Mouse (Mus musculus) ES-E14 (cell line): ENCODE results near the gene Man2b1. TPM values are rescaled to one million over a fixed set of nuclear protein-coding genes. Genes with fewer than 3 reads are reported as not detected.
A peak's percentile ranks its signal among the peaks of the same experiment; 100 is the strongest.

Source experiments
- DNase-seq: peaks from one replicate; pipeline ENCODE4 v3.0.0-alpha.2; 2013; ENCODE audit warnings: low read depth, low spot score
- H3K27ac ChIP-seq: 2 replicates; pipeline ENCODE4 v1.5.1; 2012; ENCODE audit warnings: low read depth, mild to moderate bottlenecking, low read length, moderate library complexity, mixed read lengths; ENCODE audit not compliant: poor library complexity, insufficient read depth, severe bottlenecking
- H3K36me3 ChIP-seq: 2 replicates; pipeline ENCODE4 v1.6.1; 2012; ENCODE audit warnings: mild to moderate bottlenecking, low read length, moderate library complexity, mixed read lengths; ENCODE audit not compliant: control insufficient read depth, poor library complexity, insufficient read depth, severe bottlenecking
- H3K4me1 ChIP-seq, 2 experiments: fragments of 150-350 bp in 1 of 2; sonication (generic) in 1 of 2; 2 replicates each; pipeline ENCODE4 v1.6.1; 2012; ENCODE audit warnings: low read length in 2 of 2, mild to moderate bottlenecking in 1 of 2, mixed read lengths in 1 of 2; ENCODE audit not compliant: control insufficient read depth in 2 of 2, insufficient read depth in 2 of 2, poor library complexity in 1 of 2
- H3K4me3 ChIP-seq, 2 experiments: fragments of 150-350 bp in 1 of 2; sonication (generic) in 1 of 2; 2 replicates each; pipeline ENCODE4 v1.5.1; 2012; ENCODE audit warnings: low read length in 2 of 2, low read depth in 1 of 2, mild to moderate bottlenecking in 1 of 2, mixed read lengths in 1 of 2; ENCODE audit not compliant: insufficient read depth in 1 of 2, poor library complexity in 1 of 2, severe bottlenecking in 1 of 2
- H3K9ac ChIP-seq: 2 replicates; pipeline ENCODE4 v1.6.1; 2012; ENCODE audit warnings: low read depth, mild to moderate bottlenecking, low read length, mixed read lengths; ENCODE audit not compliant: poor library complexity, insufficient read depth, severe bottlenecking
- H3K9me3 ChIP-seq: fragments of 150-350 bp; sonication (generic); 2 replicates; pipeline ENCODE4 v1.6.1; 2012; ENCODE audit warnings: low read depth, mild to moderate bottlenecking, low read length; ENCODE audit not compliant: control insufficient read depth, insufficient read depth
- CHD2 ChIP-seq: IDR thresholded peaks from 2 replicates; pipeline ENCODE4 v1.6.1; 2014; ENCODE audit warnings: mild to moderate bottlenecking, low read depth, low read length, inconsistent platforms
- HCFC1 ChIP-seq: IDR thresholded peaks from 2 replicates; pipeline ENCODE4 v1.6.1; 2012; ENCODE audit warnings: low read length, inconsistent platforms, borderline replicate concordance; ENCODE audit not compliant: insufficient read depth
- MAFK ChIP-seq: IDR thresholded peaks from 2 replicates; pipeline ENCODE4 v1.6.1; 2014; ENCODE audit warnings: mild to moderate bottlenecking, low read depth, low read length, inconsistent platforms; ENCODE audit not compliant: insufficient read depth
- ZC3H11A ChIP-seq: IDR thresholded peaks from 2 replicates; pipeline ENCODE4 v1.6.1; 2012; ENCODE audit warnings: low read depth, mild to moderate bottlenecking, inconsistent platforms, low read length, borderline replicate concordance
- ZNF384 ChIP-seq: IDR thresholded peaks from 2 replicates; pipeline ENCODE4 v1.6.1; 2012; ENCODE audit warnings: low read depth, low read length, inconsistent platforms
- in situ Hi-C, 2 experiments: fragments of 600-800 bp; cut with MboI; formaldehyde crosslinking; loops; one replicate each; pipeline ENCODE4 v1.15.1; 2025; ENCODE audit warnings: low sequenced_read_pairs in 2 of 2, inconsistent platforms in 1 of 2; ENCODE audit not compliant: unreplicated experiment in 2 of 2
- total RNA-seq: library from RNA; depleted of rRNA; stranded (reverse); fragments of 300-350 nt; gene quantifications from 2 replicates; pipeline ENCODE4 v1.2.3, GENCODE M21; 2012

Gene Man2b1
- total RNA-seq, 1 experiment: 40.2 TPM

GRCm38 (mm10) chr8:85062603-85063002, 20.5 kb upstream of the Man2b1 start:
- TF ChIP-seq MAFK: no peak
- TF ChIP-seq ZNF384: no peak
- no peak for TF ChIP-seq HCFC1
- no peak for TF ChIP-seq ZC3H11A
- no peak for TF ChIP-seq CHD2
- in situ Hi-C loops: no loop called here
- DNase-seq: no peak
- Histone ChIP-seq H3K9me3 (no peaks in the 10 kb centered on the region), H3K27ac (no peak overlapping the region), H3K4me3 (no peak overlapping the region), H3K36me3 (peaks cover 10% of the 10 kb centered on the region), H3K4me1 (peaks cover 0 to 3% of the 10 kb centered on the region in 2 experiments; a peak in 1 of 4 replicates), H3K9ac (no peak overlapping the region)

GRCm38 (mm10) chr8:85065213-85065612, 17.9 kb upstream of the Man2b1 start:
- no peak for TF ChIP-seq ZNF384
- in situ Hi-C loops: no loop called here
- DNase-seq: no peak
- H3K9ac ChIP-seq: no peak overlapping the region
- H3K4me3 ChIP-seq: no peak overlapping the region
- H3K27ac ChIP-seq: no peak overlapping the region
- H3K36me3 ChIP-seq: peaks cover 17% of the 10 kb centered on the region
- H3K9me3 ChIP-seq: no peaks in the 10 kb centered on the region
- no peaks in the 10 kb centered on the region for H3K4me1 ChIP-seq

- TF ChIP-seq CHD2: no peak
- TF ChIP-seq ZNF384: no peak
- no peak for TF ChIP-seq MAFK
- TF ChIP-seq ZC3H11A: no peak
- Histone ChIP-seq H3K36me3 (peaks cover 17% of the 10 kb centered on the region), H3K4me1 (peaks cover 0 to 3% of the 10 kb centered on the region in 2 experiments; a peak in 1 of 4 replicates), H3K9ac (no peak overlapping the region), H3K27ac (no peak overlapping the region), H3K4me3 (no peak overlapping the region), H3K9me3 (no peaks in the 10 kb centered on the region)
- in situ Hi-C loops: no loop called here
- DNase-seq: no peak
These were observed 15.9 kb upstream of the Man2b1 start for GRCm38 (mm10) chr8:85067155-85067554.

GRCm38 (mm10) chr8:85067982-85068381, 15.1 kb upstream of the Man2b1 start, which contains the start of gene Gm5741:
Gene Gm5741, minus strand, starts transcription at chr8:85067982.
- DNase-seq: no peak
- in situ Hi-C loops: no loop called here
- peaks cover 0 to 3% of the 10 kb centered on the region in 2 experiments; a peak in 1 of 4 replicates for H3K4me1 ChIP-seq
- H3K9ac ChIP-seq: no peak within 1 kb of the TSS
- H3K4me3 ChIP-seq: no peak within 1 kb of the TSS
- H3K9me3 ChIP-seq: no peaks in the 10 kb centered on the region
- no peak within 1 kb of the TSS for H3K27ac ChIP-seq
- TF ChIP-seq ZC3H11A: no peak
- TF ChIP-seq MAFK: no peak
- no peak for TF ChIP-seq HCFC1
- TF ChIP-seq ZNF384: no peak
- TF ChIP-seq CHD2: no peak
- H3K36me3 ChIP-seq: peaks cover 17% of the 10 kb centered on the region

- Histone ChIP-seq H3K36me3 (peaks cover 42% of the 10 kb centered on the region), H3K4me1 (peaks cover 0 to 11% of the 10 kb centered on the region in 2 experiments; a peak in 1 of 4 replicates), H3K4me3 (peak overlapping the region; percentile 73 to 96), H3K9ac (peak overlapping the region; percentile 90), H3K27ac (peak overlapping the region; percentile 86; the same call in 1 of the 2 replicates), H3K9me3 (no peaks in the 10 kb centered on the region)
- TF ChIP-seq HCFC1: no peak
- no peak for TF ChIP-seq CHD2
- TF ChIP-seq ZC3H11A: no peak
- TF ChIP-seq ZNF384: no peak
- TF ChIP-seq MAFK: no peak
- in situ Hi-C loops: no loop called here
- no peak for DNase-seq
These were observed 12.0 kb upstream of the Man2b1 start for GRCm38 (mm10) chr8:85071041-85071440.
